Mouse (Mus musculus) forebrain, embryonic 16.5 days (tissue): ENCODE results near the gene Rgs14. TPM values are rescaled to one million over a fixed set of nuclear protein-coding genes. Genes with fewer than 3 reads are reported as not detected.

Source experiments
- ATAC-seq: fragments of 200-750 bp; cut with Nextera tagmentation; 2 replicates; pipeline ENCODE4 v1.8.0; 2017; ENCODE audit warnings: mild to moderate bottlenecking, moderate library complexity
- H3K27ac ChIP-seq: fragments of 300-500 bp; sonication (generic); 2 replicates; pipeline ENCODE4 v1.5.1; 2014; ENCODE audit warnings: low read length, control low read depth
- H3K27me3 ChIP-seq: fragments of 300-500 bp; sonication (generic); replicated peaks from 2 replicates; pipeline ENCODE4 v1.6.1; 2014; ENCODE audit warnings: low read length; ENCODE audit not compliant: control insufficient read depth, insufficient read depth
- H3K36me3 ChIP-seq: fragments of 300-500 bp; sonication (generic); 2 replicates; pipeline ENCODE4 v1.6.1; 2014; ENCODE audit not compliant: control insufficient read depth, insufficient read depth
- H3K4me1 ChIP-seq: fragments of 300-500 bp; sonication (generic); replicated peaks from 2 replicates; pipeline ENCODE4 v1.6.1; 2014; ENCODE audit warnings: low read length; ENCODE audit not compliant: control insufficient read depth, insufficient read depth
- H3K4me2 ChIP-seq: fragments of 300-500 bp; sonication (generic); 2 replicates; pipeline ENCODE4 v1.6.1; 2014; ENCODE audit warnings: mild to moderate bottlenecking, low read length, control low read depth
- H3K4me3 ChIP-seq: fragments of 300-500 bp; sonication (generic); replicated peaks from 2 replicates; pipeline ENCODE4 v1.5.1; 2014; ENCODE audit warnings: mild to moderate bottlenecking, low read length, control low read depth
- H3K9ac ChIP-seq: fragments of 300-500 bp; sonication (generic); replicated peaks from 2 replicates; pipeline ENCODE4 v1.6.1; 2014; ENCODE audit warnings: low read depth, low read length, control low read depth
- H3K9me3 ChIP-seq: fragments of 300-500 bp; sonication (generic); 2 replicates; pipeline ENCODE4 v1.6.1; 2016; ENCODE audit warnings: low read length; ENCODE audit not compliant: control insufficient read depth
- WGBS: fragments of 180-500 bp; shearing (Covaris S2); extraction: QIAGEN DNeasy Blood & Tissue Kit; methylation state at CpG from one replicate; pipeline ENCODE4 v1.1.7; 2014; 5-methylcytosine and 5-hydroxymethylcytosine counted together
- polyA plus RNA-seq: library from polyadenylated mRNA; unstranded; fragments of >200 nt; fragmentation: Nextera tagmentation; extraction: Ambion mirVana; gene quantifications from 2 replicates; pipeline ENCODE4 v1.2.1, GENCODE M21; 2015

Gene Rgs14
- polyA plus RNA-seq, 1 experiment from 2014 or later = 1.4 TPM

GRCm38 (mm10) chr13:55408546-55409120, 39.1 kb downstream of the Rgs14 start:
- Histone ChIP-seq H3K27me3 (no peaks in the 10 kb centered on the region), H3K9me3 (no peaks in the 10 kb centered on the region), H3K27ac (no peak overlapping the region), H3K4me1 (peaks cover 9% of the 10 kb centered on the region), H3K4me2 (no peak overlapping the region), H3K9ac (no peak overlapping the region), H3K36me3 (no peaks in the 10 kb centered on the region), H3K4me3 (no peak overlapping the region)
- WGBS = 91% methylated on average over 19 of the region's 19 CpGs
- no peak for ATAC-seq

GRCm38 (mm10) chr13:55411826-55412225, 42.3 kb downstream of the Rgs14 start:
- no peak for ATAC-seq

GRCm38 (mm10) chr13:55412643-55413307, 43.2 kb downstream of the Rgs14 start:
- H3K36me3 ChIP-seq = no peaks in the 10 kb centered on the region
- H3K27me3 ChIP-seq = no peaks in the 10 kb centered on the region
- no peaks in the 10 kb centered on the region for H3K9me3 ChIP-seq
- no peak overlapping the region for H3K4me3 ChIP-seq
- no peak for ATAC-seq
- peaks cover 6% of the 10 kb centered on the region; the same call in 1 of the 2 replicates for H3K4me1 ChIP-seq
- H3K4me2 ChIP-seq = no peak overlapping the region
- no peak overlapping the region for H3K27ac ChIP-seq
- no peak overlapping the region for H3K9ac ChIP-seq
- WGBS = 83% methylated on average over 13 of the region's 13 CpGs

More at GRCm38 (mm10) chr13:55411826-55412225, 42.3 kb downstream of the Rgs14 start:
- Histone ChIP-seq H3K9ac (no peak overlapping the region), H3K4me2 (no peak overlapping the region), H3K27me3 (no peaks in the 10 kb centered on the region), H3K36me3 (no peaks in the 10 kb centered on the region), H3K4me3 (no peak overlapping the region), H3K4me1 (peaks cover 6% of the 10 kb centered on the region; the same call in 1 of the 2 replicates), H3K9me3 (no peaks in the 10 kb centered on the region), H3K27ac (no peak overlapping the region)
- WGBS = 68% methylated on average over 7 of the region's 7 CpGs

- no peak overlapping the region for H3K4me3 ChIP-seq
- H3K36me3 ChIP-seq = no peaks in the 10 kb centered on the region
- H3K9me3 ChIP-seq = no peaks in the 10 kb centered on the region
- H3K27me3 ChIP-seq = 0 out of 2 replicates have a peak, but pooled peaks cover under 1% of the 10 kb centered on the region
- ATAC-seq = no peak
- no peak overlapping the region for H3K27ac ChIP-seq
- H3K4me2 ChIP-seq = no peak overlapping the region
- H3K4me1 ChIP-seq = peaks cover 6% of the 10 kb centered on the region; the same call in 1 of the 2 replicates
- 79% methylated on average over 12 of the region's 12 CpGs for WGBS
- H3K9ac ChIP-seq = no peak overlapping the region
Observed at GRCm38 (mm10) chr13:55413333-55413732, 43.8 kb downstream of the Rgs14 start.

GRCm38 (mm10) chr13:55414743-55415380, 45.3 kb downstream of the Rgs14 start, which contains the start of gene Pfn3:
Gene Pfn3 (minus strand): TSS chr13:55415232.
- Histone ChIP-seq H3K36me3 (no peaks in the 10 kb centered on the region), H3K4me3 (peak within 1 kb of the TSS; percentile 38), H3K27ac (no peak within 1 kb of the TSS), H3K4me2 (peak within 1 kb of the TSS; percentile 52), H3K27me3 (peaks cover 10% of the 10 kb centered on the region), H3K9ac (peak within 1 kb of the TSS; percentile 55), H3K4me1 (peaks cover 6% of the 10 kb centered on the region; the same call in 1 of the 2 replicates), H3K9me3 (no peaks in the 10 kb centered on the region)
- ATAC-seq = peak; percentile 67
- 7% methylated on average over 41 of the region's 41 CpGs for WGBS

GRCm38 (mm10) chr13:55418004-55418403, 48.5 kb downstream of the Rgs14 start:
- Histone ChIP-seq H3K4me3 (peak overlapping the region; percentile 9), H3K9ac (peak overlapping the region; percentile 40; the same call in 1 of the 2 replicates), H3K4me1 (peaks cover 13% of the 10 kb centered on the region), H3K36me3 (no peaks in the 10 kb centered on the region), H3K27me3 (peaks cover 33% of the 10 kb centered on the region), H3K9me3 (no peaks in the 10 kb centered on the region), H3K27ac (no peak overlapping the region), H3K4me2 (peak overlapping the region; percentile 36)
- ATAC-seq = peak; percentile 64
- 9% methylated on average over 12 of the region's 12 CpGs for WGBS

- no peaks in the 10 kb centered on the region for H3K36me3 ChIP-seq
- H3K4me3 ChIP-seq = no peak overlapping the region
- H3K4me2 ChIP-seq = no peak overlapping the region
- peaks cover 33% of the 10 kb centered on the region for H3K27me3 ChIP-seq
- H3K9ac ChIP-seq = no peak overlapping the region
- ATAC-seq = no peak
- no peaks in the 10 kb centered on the region for H3K9me3 ChIP-seq
- peaks cover 13% of the 10 kb centered on the region for H3K4me1 ChIP-seq
- no peak overlapping the region for H3K27ac ChIP-seq
- WGBS = 85% methylated on average over 5 of the region's 5 CpGs
Observed at GRCm38 (mm10) chr13:55419142-55419541, 49.6 kb downstream of the Rgs14 start.

- WGBS = 35% methylated on average over 51 of the region's 51 CpGs
Observed at GRCm38 (mm10) chr13:55420018-55420932, 50.7 kb downstream of the Rgs14 start.

More at GRCm38 (mm10) chr13:55420018-55420932, 50.7 kb downstream of the Rgs14 start:
- Histone ChIP-seq H3K27ac (no peak overlapping the region), H3K27me3 (peaks cover 33% of the 10 kb centered on the region), H3K36me3 (no peaks in the 10 kb centered on the region), H3K9ac (no peak overlapping the region), H3K9me3 (no peaks in the 10 kb centered on the region), H3K4me2 (peak overlapping the region; percentile 40; the same call in 1 of the 2 replicates), H3K4me1 (peaks cover 7% of the 10 kb centered on the region), H3K4me3 (no peak overlapping the region)
- no peak for ATAC-seq
